Mouse (Mus musculus): ENCODE results near the gene Il31ra.

- TF ChIP-seq CHD2 (IDR thresholded peaks at IDR 0.05; ENCODE audit: low read depth, low read length) = no peak
- TF ChIP-seq ZNF384 (IDR thresholded peaks at IDR 0.05; ENCODE audit: low read depth, low read length) = no peak
- TF ChIP-seq HCFC1 (IDR thresholded peaks at IDR 0.05; ENCODE audit: borderline replicate concordance, insufficient read depth, low read length) = no peak
- no peak for TF ChIP-seq ZC3H11A (IDR thresholded peaks at IDR 0.05; ENCODE audit: borderline replicate concordance, low read depth, low read length)
- no peak for TF ChIP-seq MAFK (IDR thresholded peaks at IDR 0.05; ENCODE audit: insufficient read depth, low read depth, low read length)
Observed at GRCm38 (mm10) chr13:112602607-112603006, 8.4 kb upstream of the Il31ra start.

Data from ES-E14 (cell line).